Mouse (Mus musculus) megakaryocyte progenitor cell, adult 5-6 weeks (primary cell): ENCODE measurements around the gene Tmem132b. TPM values are rescaled to one million over a fixed set of nuclear protein-coding genes. Genes with fewer than 3 reads are reported as not detected.

Experiments used
- ATAC-seq: replicated peaks from 2 replicates; pipeline ENCODE4 v1.8.0; 2016; ENCODE audit warnings: mild to moderate bottlenecking, moderate TSS enrichment, inconsistent platforms; ENCODE audit not compliant: poor library complexity
- total RNA-seq, 2 experiments: library from RNA; stranded (forward) in 1 of 2; stranded (reverse) in 1 of 2; fragments of 157-497, 149-512 nt in 1 of 2; fragments of 200-1000 nt in 1 of 2; gene quantifications; 2 replicates each; pipeline versions ENCODE4 v1.2.3 to v1.2.4; 2015 to 2017

Gene Tmem132b
- total RNA-seq, 2 experiments from 2014 or later = not detected

GRCm38 (mm10) chr5:125756987-125757530, 225.5 kb downstream of the Tmem132b start:
- no peak for ATAC-seq

DNA sequence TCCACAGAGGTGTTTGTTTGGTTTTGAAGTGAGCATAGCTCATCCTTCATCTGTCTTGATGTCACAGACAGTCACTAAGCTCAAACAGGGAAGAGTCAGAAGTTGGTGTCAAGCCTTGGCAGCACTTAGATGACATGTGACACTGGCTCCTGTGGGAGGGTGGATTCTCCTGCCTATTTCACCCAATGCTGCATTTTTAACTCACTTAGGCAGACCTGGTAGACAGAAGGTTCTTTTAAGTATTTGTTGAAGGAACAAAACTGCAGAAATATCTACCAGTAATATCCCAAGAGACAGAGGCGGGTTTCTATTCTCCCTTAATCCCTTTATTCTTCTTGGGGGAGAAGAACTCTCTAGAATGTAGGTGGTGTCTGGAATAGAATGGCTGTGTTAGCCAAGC, 226.9 kb downstream of the Tmem132b start:
- ATAC-seq = no peak

GRCm38 (mm10) chr5:125766941-125767340, 235.4 kb downstream of the Tmem132b start:
- no peak for ATAC-seq

GRCm38 (mm10) chr5:125767950-125768349, 236.4 kb downstream of the Tmem132b start:
- ATAC-seq = no peak

- no peak for ATAC-seq
These were observed 240.7 kb downstream of the Tmem132b start for GRCm38 (mm10) chr5:125772238-125772637.

GRCm38 (mm10) chr5:125772756-125773155, 241.2 kb downstream of the Tmem132b start:
- no peak for ATAC-seq

DNA sequence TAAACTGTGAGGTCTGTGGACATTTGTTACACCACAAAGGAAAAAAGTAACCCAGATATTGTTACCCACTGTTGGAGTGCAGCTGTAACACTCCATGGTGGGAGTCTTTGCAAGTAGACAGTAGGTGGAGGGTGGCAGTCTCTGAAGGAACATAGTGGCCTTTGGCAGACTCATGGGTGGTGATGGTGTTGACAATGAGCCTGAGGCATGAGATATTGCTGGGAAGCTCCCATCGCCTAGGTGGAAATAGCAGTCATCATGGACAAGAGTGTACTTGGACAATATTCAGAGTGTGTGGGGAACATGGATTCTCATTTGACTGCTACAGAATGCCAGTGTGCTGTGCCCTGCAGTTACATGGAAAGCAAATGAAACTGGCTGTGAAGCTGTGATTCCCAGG, 248.8 kb downstream of the Tmem132b start:
- no peak for ATAC-seq

- ATAC-seq = no peak
These were observed 261.1 kb downstream of the Tmem132b start for GRCm38 (mm10) chr5:125792643-125793042.

- peak; percentile 98 for ATAC-seq
These were observed 262.7 kb downstream of the Tmem132b start for GRCm38 (mm10) chr5:125794318-125794717.

- ATAC-seq = no peak
These were observed 268.0 kb downstream of the Tmem132b start for GRCm38 (mm10) chr5:125799622-125800021.

DNA sequence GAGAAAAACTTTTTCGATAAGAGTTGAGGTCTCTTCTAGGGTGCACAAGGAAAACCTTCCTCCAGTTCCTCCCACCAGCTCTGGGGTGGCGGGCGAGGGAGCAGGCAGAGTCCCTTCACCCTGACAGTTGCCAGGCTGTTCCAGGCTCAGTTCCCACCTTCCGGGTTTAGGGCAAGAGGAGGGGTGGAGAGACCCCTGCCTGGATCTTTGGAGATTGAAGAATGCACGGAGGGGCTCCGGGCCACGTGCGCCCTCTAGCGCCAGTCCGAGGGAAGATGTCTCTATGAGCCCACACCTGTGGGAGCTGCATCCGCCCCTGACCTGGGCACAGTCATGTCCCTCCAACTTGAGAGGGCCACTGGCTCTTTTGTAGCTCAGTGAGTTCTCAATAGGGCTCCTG, 268.5 kb downstream of the Tmem132b start:
- ATAC-seq = peak; percentile 68

DNA sequence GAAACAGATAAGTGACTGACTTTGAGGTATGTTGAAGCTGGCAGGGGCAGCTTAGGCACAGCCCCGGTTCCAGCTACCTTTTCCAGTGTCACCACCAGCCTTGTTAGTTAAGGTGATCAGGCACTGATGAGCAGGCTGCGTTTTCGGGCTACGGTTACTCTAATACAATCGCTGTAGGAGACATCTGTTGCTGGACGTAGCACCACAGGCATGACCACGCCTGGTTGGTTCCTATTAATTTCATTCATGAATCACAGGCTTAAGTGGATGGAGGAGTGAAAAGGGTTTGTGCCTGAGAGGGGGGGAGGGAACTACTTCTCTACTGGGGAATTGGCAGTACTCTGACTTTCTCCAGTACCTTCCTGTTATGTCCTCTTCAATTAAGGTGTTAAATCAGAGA, 271.2 kb downstream of the Tmem132b start:
- ATAC-seq = no peak

GRCm38 (mm10) chr5:125805327-125805726, 273.8 kb downstream of the Tmem132b start:
- ATAC-seq = no peak

DNA sequence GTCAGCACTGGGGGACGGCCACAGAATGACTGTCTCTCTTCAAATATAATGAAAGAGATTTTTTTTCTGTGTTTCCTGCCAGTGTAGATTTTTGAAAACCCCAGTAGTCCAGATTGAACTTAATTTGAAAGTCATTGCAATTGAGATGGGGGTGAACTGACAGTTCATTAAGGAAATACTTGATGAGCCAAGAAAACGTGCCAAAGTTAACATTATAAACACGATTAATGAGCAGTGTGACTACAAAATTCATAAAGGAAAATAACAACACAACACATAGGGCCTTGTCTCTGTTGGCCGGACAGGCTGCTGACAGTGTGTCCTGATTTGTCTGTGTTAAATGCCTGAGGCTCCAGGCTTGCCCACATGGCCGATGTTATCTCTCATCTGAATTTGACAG, 276.3 kb downstream of the Tmem132b start:
- no peak for ATAC-seq

- ATAC-seq = no peak
These were observed 297.8 kb downstream of the Tmem132b start for GRCm38 (mm10) chr5:125829342-125829741.

GRCm38 (mm10) chr5:125835890-125836289, 304.3 kb downstream of the Tmem132b start:
- ATAC-seq = no peak

GRCm38 (mm10) chr5:125836761-125837160, 305.2 kb downstream of the Tmem132b start:
- no peak for ATAC-seq

Other genes with a start within 250 kb of the Tmem132b start
- gene Scarb1, start 190.7 kb upstream of the Tmem132b start, total RNA-seq (2015) = 58.9 and 60.4 TPM in 2 replicates
- 52.3 and 59.6 TPM in 2 replicates for gene Scarb1, start 190.7 kb upstream of the Tmem132b start, total RNA-seq (2017)
- gene Gm10382, start 142.5 kb upstream of the Tmem132b start, total RNA-seq (2015) = not detected in 2 replicates
- 0.91 and 1.3 TPM in 2 replicates for gene Gm10382, start 142.5 kb upstream of the Tmem132b start, total RNA-seq (2017)
- gene Ubc, start 141.6 kb upstream of the Tmem132b start, total RNA-seq (2015) = 172 and 201 TPM in 2 replicates
- gene Ubc, start 141.6 kb upstream of the Tmem132b start, total RNA-seq (2017) = 204 and 293 TPM in 2 replicates
- gene Dhx37, start 97.7 kb upstream of the Tmem132b start, total RNA-seq (2015) = 18.9 and 20.0 TPM in 2 replicates
- 47.9 and 56.5 TPM in 2 replicates for gene Dhx37, start 97.7 kb upstream of the Tmem132b start, total RNA-seq (2017)
- 53.2 and 60.7 TPM in 2 replicates for gene Bri3bp, start 90.2 kb upstream of the Tmem132b start, total RNA-seq (2015)
- 27.7 and 31.0 TPM in 2 replicates for gene Bri3bp, start 90.2 kb upstream of the Tmem132b start, total RNA-seq (2017)
- gene Aacs, start 56.0 kb upstream of the Tmem132b start, total RNA-seq (2015) = 3.8 and 6.0 TPM in 2 replicates
- 10.4 and 12.7 TPM in 2 replicates for gene Aacs, start 56.0 kb upstream of the Tmem132b start, total RNA-seq (2017)